Mouse (Mus musculus): ENCODE measurements around the gene Zc3h10. TPM values are rescaled to one million over a fixed set of nuclear protein-coding genes. Genes with fewer than 3 reads are reported as not detected.

Zc3h10 gene
- polyA plus RNA-seq, 1 experiment from 2014 or later: 12.4 TPM

GRCm38 (mm10) chr10:128503532-128503931, 44.0 kb downstream of the Zc3h10 start:
- H3K36me3 ChIP-seq: no peaks in the 10 kb centered on the region
- H3K27ac ChIP-seq: no peak overlapping the region
- 75% methylated on average over 8 of the region's 8 CpGs for WGBS
- peaks cover 6% of the 10 kb centered on the region; the same call in 1 of the 2 replicates for H3K4me1 ChIP-seq
- no peaks in the 10 kb centered on the region for H3K9me3 ChIP-seq
- ATAC-seq (ENCODE audit: insufficient read depth, low FRiP score, low read depth): no peak
- H3K9ac ChIP-seq: no peak overlapping the region
- H3K27me3 ChIP-seq (replicated peaks): no peaks in the 10 kb centered on the region
- no peak overlapping the region for H3K4me3 ChIP-seq (replicated peaks)
- no peak overlapping the region for H3K4me2 ChIP-seq

DNA sequence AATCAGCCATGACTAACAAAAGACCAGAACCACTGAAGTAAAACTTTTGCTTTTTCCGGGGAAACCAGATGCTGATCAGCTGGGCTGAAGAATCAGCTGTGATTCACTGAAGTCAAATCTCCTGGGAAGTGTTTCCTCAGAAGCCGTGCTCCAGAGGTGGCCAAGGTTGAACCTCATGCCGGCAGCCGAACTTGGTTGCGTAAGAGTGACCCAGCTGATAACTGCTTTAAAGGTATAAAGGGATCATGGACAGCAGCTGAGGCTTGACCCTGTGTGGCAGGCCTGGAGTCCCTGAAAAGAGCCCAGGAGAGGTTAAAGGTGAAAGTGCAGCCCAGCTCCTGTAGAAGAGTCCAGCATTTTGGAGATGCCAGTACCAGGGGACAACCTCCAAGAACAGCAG, 45.2 kb downstream of the Zc3h10 start:
- no peak overlapping the region for H3K4me2 ChIP-seq
- H3K9me3 ChIP-seq: no peaks in the 10 kb centered on the region
- no peak overlapping the region for H3K4me3 ChIP-seq (replicated peaks)
- WGBS: 67% methylated on average over 5 of the region's 5 CpGs
- H3K9ac ChIP-seq: no peak overlapping the region
- no peak for ATAC-seq (ENCODE audit: insufficient read depth, low FRiP score, low read depth)
- no peaks in the 10 kb centered on the region for H3K36me3 ChIP-seq
- H3K4me1 ChIP-seq: peaks cover 12% of the 10 kb centered on the region
- no peaks in the 10 kb centered on the region for H3K27me3 ChIP-seq (replicated peaks)
- H3K27ac ChIP-seq: no peak overlapping the region

DNA sequence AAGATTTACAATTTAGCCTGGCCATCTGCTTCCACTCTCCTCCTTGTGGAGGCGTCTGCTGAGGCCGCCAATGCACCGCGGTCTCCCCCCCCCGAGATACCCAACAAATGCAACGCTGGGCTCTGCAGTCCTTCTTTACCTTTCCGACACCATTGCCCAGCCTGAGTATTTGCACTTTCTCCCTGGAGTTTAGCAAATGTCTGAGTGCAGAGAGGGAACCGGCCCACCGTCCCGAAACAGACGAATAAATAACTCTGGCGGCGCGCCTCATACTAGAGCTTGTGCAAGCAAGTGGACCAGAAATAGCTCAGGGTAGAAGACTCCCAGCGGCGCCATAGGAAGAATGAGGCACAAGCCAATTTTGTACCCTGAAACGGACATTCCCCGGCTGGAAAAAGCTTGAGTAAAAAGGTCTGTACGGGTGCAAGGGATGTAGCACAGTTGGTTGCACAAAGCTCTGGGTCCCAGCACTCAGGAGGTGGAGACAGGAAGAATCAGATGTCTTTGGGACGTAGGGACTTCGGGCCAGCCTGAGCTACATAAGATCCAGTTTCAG, 48.4 kb downstream of the Zc3h10 start:
- peak overlapping the region; percentile 68 for H3K4me2 ChIP-seq
- under 1% methylated on average over 21 of the region's 21 CpGs for WGBS
- peak overlapping the region; percentile 26; the same call in 1 of the 2 replicates for H3K9ac ChIP-seq
- peak; percentile 6 for ATAC-seq (ENCODE audit: insufficient read depth, low FRiP score, low read depth)
- peak overlapping the region; percentile 51 for H3K4me3 ChIP-seq (replicated peaks)
- peak overlapping the region; percentile 78 for H3K27ac ChIP-seq
- H3K9me3 ChIP-seq: no peaks in the 10 kb centered on the region
- H3K4me1 ChIP-seq: peaks cover 22% of the 10 kb centered on the region
- H3K36me3 ChIP-seq: no peaks in the 10 kb centered on the region
- H3K27me3 ChIP-seq (replicated peaks): no peaks in the 10 kb centered on the region

DNA sequence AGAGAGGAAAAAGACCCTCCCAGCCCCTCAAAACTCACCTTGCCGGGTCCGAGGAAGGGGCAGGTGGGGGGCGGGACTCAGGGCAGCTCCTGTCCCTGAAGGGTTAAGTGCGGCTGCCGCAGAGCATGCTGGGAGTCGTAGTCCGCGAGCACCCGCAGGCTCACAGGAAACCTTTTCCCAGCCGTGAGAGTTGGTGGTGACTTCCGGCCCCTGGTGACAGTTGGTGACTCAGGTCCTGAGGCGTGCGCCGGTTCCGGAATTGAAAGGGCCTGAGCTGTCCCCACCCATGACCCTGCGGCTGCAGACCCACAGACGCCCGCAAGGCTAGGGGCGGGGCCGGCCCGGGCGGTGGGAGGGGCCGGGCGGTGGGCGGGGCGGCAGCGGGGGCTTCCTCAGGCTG, 49.0 kb downstream of the Zc3h10 start, which contains the start of gene Myl6b:
Gene Myl6b (minus strand): TSS at position 96 of the 400 bp plus-strand sequence.
- H3K27me3 ChIP-seq (replicated peaks): no peaks in the 10 kb centered on the region
- no peaks in the 10 kb centered on the region for H3K36me3 ChIP-seq
- 0% methylated on average over 27 of the region's 27 CpGs for WGBS
- peak within 1 kb of the TSS; percentile 78 for H3K27ac ChIP-seq
- peak within 1 kb of the TSS; percentile 26; the same call in 1 of the 2 replicates for H3K9ac ChIP-seq
- peak within 1 kb of the TSS; percentile 51 for H3K4me3 ChIP-seq (replicated peaks)
- no peaks in the 10 kb centered on the region for H3K9me3 ChIP-seq
- ATAC-seq (ENCODE audit: insufficient read depth, low FRiP score, low read depth): peak; percentile 92
- H3K4me2 ChIP-seq: peak within 1 kb of the TSS; percentile 68
- peaks cover 22% of the 10 kb centered on the region for H3K4me1 ChIP-seq

- no peaks in the 10 kb centered on the region for H3K9me3 ChIP-seq
- H3K9ac ChIP-seq: no peak overlapping the region
- no peaks in the 10 kb centered on the region for H3K27me3 ChIP-seq (replicated peaks)
- H3K36me3 ChIP-seq: no peaks in the 10 kb centered on the region
- no peak for ATAC-seq (ENCODE audit: insufficient read depth, low FRiP score, low read depth)
- WGBS: 32% methylated on average over 6 of the region's 6 CpGs
- H3K4me2 ChIP-seq: no peak overlapping the region
- H3K4me3 ChIP-seq (replicated peaks): no peak overlapping the region
- peaks cover 22% of the 10 kb centered on the region for H3K4me1 ChIP-seq
- no peak overlapping the region for H3K27ac ChIP-seq
Measured at GRCm38 (mm10) chr10:128497134-128497737, 50.3 kb downstream of the Zc3h10 start.

DNA sequence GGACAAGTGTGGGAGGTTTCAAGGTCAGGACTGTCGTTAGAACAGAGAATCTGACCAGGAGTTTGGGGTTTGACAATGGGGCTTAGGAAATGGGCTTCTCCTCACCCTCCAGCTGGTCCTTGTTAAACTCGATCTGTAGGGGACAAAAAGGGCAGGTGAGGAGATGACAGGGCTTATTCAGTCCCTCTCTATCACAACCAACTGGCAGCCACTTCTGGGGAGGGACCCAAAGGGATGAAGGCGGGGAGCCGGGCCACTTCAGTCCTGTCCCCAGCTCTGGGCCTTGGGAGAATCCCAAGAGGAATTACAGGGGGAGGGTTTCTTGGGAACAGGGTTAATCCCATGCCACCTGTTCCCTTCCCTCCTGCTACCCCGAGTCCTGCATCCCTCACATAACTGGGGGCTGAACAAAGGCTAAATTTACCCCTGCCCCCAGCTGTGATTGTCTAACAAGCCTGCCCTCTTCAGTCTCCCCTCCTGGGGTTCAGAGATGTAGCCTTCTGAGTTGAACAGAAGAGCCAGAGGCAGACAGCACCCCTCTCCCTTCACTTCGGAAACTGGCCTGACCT, 51.0 kb downstream of the Zc3h10 start:
- 41% methylated on average over 6 of the region's 6 CpGs for WGBS
- Histone ChIP-seq H3K4me3 (replicated peaks) (no peak overlapping the region), H3K9ac (no peak overlapping the region), H3K27ac (no peak overlapping the region), H3K4me1 (peaks cover 27% of the 10 kb centered on the region), H3K9me3 (no peaks in the 10 kb centered on the region), H3K36me3 (peaks cover 2% of the 10 kb centered on the region; the same call in 1 of the 2 replicates), H3K27me3 (replicated peaks) (no peaks in the 10 kb centered on the region), H3K4me2 (no peak overlapping the region)
- ATAC-seq (ENCODE audit: insufficient read depth, low FRiP score, low read depth): no peak

DNA sequence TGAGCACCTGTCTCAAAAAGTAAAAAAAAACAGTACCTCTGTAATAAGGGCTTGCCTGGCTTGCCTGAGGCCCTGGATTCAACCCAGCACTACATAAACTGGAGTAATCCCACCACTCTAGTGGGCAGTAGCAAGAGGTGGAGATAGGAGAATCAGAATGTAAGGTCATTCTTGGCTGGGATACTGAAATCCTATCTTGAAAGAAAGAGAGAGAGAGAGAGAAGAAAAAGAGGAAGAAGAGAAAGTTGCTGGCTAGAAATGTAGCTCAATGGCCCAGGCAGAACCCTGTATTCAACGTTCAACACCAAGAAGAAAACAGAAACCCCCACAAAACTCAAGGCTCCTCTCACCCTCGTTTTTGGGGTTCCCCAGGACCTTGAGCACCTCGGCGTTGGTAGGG, 51.7 kb downstream of the Zc3h10 start:
- Histone ChIP-seq H3K4me3 (replicated peaks) (no peak overlapping the region), H3K27ac (no peak overlapping the region), H3K4me2 (no peak overlapping the region), H3K4me1 (peaks cover 34% of the 10 kb centered on the region), H3K36me3 (peaks cover 9% of the 10 kb centered on the region), H3K9ac (no peak overlapping the region), H3K9me3 (no peaks in the 10 kb centered on the region), H3K27me3 (replicated peaks) (no peaks in the 10 kb centered on the region)
- no peak for ATAC-seq (ENCODE audit: insufficient read depth, low FRiP score, low read depth)
- 70% methylated on average over 4 of the region's 4 CpGs for WGBS

DNA sequence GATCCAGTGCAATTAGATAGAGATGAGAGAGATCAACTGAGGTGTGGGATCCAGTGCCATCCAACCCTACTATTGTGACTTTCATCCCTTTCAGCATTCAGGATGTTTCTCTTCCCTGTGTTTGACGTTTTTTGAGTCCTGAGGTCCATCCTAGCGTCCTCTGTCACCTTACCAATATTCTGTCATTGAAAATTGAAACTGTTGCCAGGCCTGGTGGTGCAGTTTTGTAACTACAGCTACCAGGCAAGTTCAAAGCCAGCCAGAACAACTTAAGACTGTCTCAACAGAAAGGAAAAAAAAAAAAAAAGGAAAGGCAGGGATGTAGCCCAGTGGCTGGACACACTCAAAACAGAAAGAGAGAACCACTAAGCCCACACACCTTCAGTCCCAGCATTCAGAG, 52.3 kb downstream of the Zc3h10 start:
- no peaks in the 10 kb centered on the region for H3K9me3 ChIP-seq
- H3K4me2 ChIP-seq: peak overlapping the region; percentile 84
- ATAC-seq (ENCODE audit: insufficient read depth, low FRiP score, low read depth): no peak
- H3K4me1 ChIP-seq: peaks cover 37% of the 10 kb centered on the region
- 74% methylated on average over 2 of the region's 2 CpGs for WGBS
- peak overlapping the region; percentile 89; the same call in 1 of the 2 replicates for H3K4me3 ChIP-seq (replicated peaks)
- no peaks in the 10 kb centered on the region for H3K27me3 ChIP-seq (replicated peaks)
- H3K36me3 ChIP-seq: peaks cover 13% of the 10 kb centered on the region
- H3K9ac ChIP-seq: no peak overlapping the region
- H3K27ac ChIP-seq: 0 out of 2 replicates have a peak overlapping the region, but pooled peaks have one; percentile 89

DNA sequence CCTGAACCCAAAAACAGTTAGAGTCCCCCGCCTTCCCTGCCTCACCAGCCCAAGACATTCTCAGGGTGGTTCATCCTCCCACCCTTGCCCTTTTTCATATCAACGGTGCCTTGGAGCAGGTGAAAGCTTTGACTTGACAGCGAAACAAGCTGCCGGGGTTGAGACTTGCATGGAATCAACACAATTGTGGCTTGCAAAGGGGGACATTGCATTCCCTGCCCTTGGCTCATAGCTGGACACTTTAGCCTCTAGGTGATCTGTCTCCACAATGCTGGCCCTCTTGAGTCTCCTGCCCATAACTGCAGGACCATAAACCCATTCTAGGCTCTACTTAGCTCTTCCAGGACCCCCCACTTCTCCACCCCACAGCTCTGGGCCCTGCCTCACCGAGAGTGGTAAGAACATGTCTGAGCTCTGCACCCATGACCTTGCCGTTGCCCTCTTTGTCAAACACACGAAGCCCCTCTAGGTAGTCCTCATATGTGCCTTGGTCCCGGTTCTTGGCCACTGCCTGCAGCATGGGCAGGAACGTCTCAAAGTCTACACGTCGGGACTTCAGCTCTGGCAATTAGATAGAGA, 52.8 kb downstream of the Zc3h10 start:
- 51% methylated on average over 11 of the region's 11 CpGs for WGBS
- no peaks in the 10 kb centered on the region for H3K27me3 ChIP-seq (replicated peaks)
- H3K9me3 ChIP-seq: no peaks in the 10 kb centered on the region
- peaks cover 43% of the 10 kb centered on the region for H3K4me1 ChIP-seq
- H3K4me3 ChIP-seq (replicated peaks): peak overlapping the region; percentile 89
- peak overlapping the region; percentile 89 for H3K27ac ChIP-seq
- H3K36me3 ChIP-seq: peaks cover 18% of the 10 kb centered on the region
- no peak for ATAC-seq (ENCODE audit: insufficient read depth, low FRiP score, low read depth)
- H3K4me2 ChIP-seq: peak overlapping the region; percentile 84
- peak overlapping the region; percentile 53 for H3K9ac ChIP-seq

- WGBS: 0% methylated on average over 45 of the region's 45 CpGs
- ATAC-seq (ENCODE audit: insufficient read depth, low FRiP score, low read depth): peak; percentile 90
- peaks cover 47% of the 10 kb centered on the region for H3K4me1 ChIP-seq
Measured at GRCm38 (mm10) chr10:128493695-128494666, 53.6 kb downstream of the Zc3h10 start, which contains the start of gene Myl6. Gene Myl6 (minus strand): TSS chr10:128494145.

GRCm38 (mm10) chr10:128493319-128493694, 54.3 kb downstream of the Zc3h10 start:
- Histone ChIP-seq H3K4me2 (peak overlapping the region; percentile 84), H3K36me3 (peaks cover 31% of the 10 kb centered on the region), H3K4me1 (peaks cover 48% of the 10 kb centered on the region), H3K4me3 (replicated peaks) (peak overlapping the region; percentile 89), H3K9me3 (no peaks in the 10 kb centered on the region), H3K27ac (peak overlapping the region; percentile 99), H3K27me3 (replicated peaks) (no peaks in the 10 kb centered on the region), H3K9ac (peak overlapping the region; percentile 87)
- WGBS: under 1% methylated on average over 12 of the region's 12 CpGs
- ATAC-seq (ENCODE audit: insufficient read depth, low FRiP score, low read depth): peak; percentile 9; the same call in 1 of the 2 replicates

More at GRCm38 (mm10) chr10:128493695-128494666, 53.6 kb downstream of the Zc3h10 start, which contains the start of gene Myl6:
- Histone ChIP-seq H3K4me2 (peak within 1 kb of the TSS; percentile 84), H3K36me3 (peaks cover 26% of the 10 kb centered on the region), H3K9me3 (no peaks in the 10 kb centered on the region), H3K27ac (peak within 1 kb of the TSS; percentile 99), H3K4me3 (replicated peaks) (peak within 1 kb of the TSS; percentile 89), H3K27me3 (replicated peaks) (no peaks in the 10 kb centered on the region), H3K9ac (peak within 1 kb of the TSS; percentile 87)
